Mouse (Mus musculus) heart, postnatal 4 days (tissue): ENCODE results near the gene Eif3j1. TPM values are rescaled to one million over a fixed set of nuclear protein-coding genes. Genes with fewer than 3 reads are reported as not detected.

Experiments
- DNase-seq: peaks from one replicate; pipeline ENCODE4 v3.0.0; 2021
- microRNA-seq, 2 experiments: library from miRNA; unstranded; fragments of <30 nt; microRNA quantifications; one replicate each; pipeline ENCODE4 v1.2.0; 2021 to 2022
- total RNA-seq, 2 experiments: library from RNA; stranded (reverse); gene quantifications; 2 replicates each; pipeline ENCODE4 v1.2.3; 2021

Gene Eif3j1
- total RNA-seq, 2 experiments from 2014 or later, result 21.1 to 21.9 TPM

DNA sequence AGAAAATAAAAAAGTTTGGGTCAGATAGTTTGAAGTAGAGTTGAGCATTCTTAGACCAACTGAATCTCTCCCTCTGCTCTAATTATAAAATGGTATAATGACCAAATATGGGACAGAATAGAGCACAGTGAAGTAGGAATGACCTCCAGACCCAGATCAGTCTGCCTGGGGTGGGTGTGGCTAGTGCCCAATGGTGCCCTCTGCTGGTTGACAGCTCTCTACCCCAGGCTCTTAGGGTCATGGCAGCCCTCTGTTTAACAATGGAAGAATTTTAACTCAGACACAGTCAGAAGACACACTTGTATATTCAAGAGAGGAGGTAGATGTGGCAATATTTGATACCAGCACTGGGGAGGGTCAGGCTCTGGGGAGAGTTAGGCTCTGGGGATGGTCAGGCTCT is 73.7 kb downstream of the Eif3j1 start:
- DNase-seq, result peak; percentile 17

Small RNA genes within 50 kb of the gene (microRNA-seq; reads per million reads assigned to microRNA genes)
- 0 reads per million in 2 experiments for gene Gm47314

Other genes with a start within 250 kb of the Eif3j1 start
- 100 to 1,000 TPM; 161 to 204 TPM for gene Frmd5, start 221.5 kb upstream of the Eif3j1 start, total RNA-seq
- gene Casc4, start 161.6 kb upstream of the Eif3j1 start, total RNA-seq, result 10 to 100 TPM; 28.7 to 30.0 TPM
- gene Ctdspl2, start 72.5 kb upstream of the Eif3j1 start, total RNA-seq, result 10 to 100 TPM; 35.4 to 37.7 TPM
- under 1 TPM; 0.18 to 0.29 TPM for gene Mageb3, start 72.5 kb upstream of the Eif3j1 start, total RNA-seq
- 10 to 100 TPM; 12.2 TPM for gene Spg11, start 89.8 kb downstream of the Eif3j1 start, total RNA-seq
- 100 to 1,000 TPM; 114 to 125 TPM for gene B2m, start 119.1 kb downstream of the Eif3j1 start, total RNA-seq
- gene Trim69, start 132.2 kb downstream of the Eif3j1 start, total RNA-seq, result not detected
- gene Patl2, start 157.6 kb downstream of the Eif3j1 start, total RNA-seq, result not detected
- not detected for gene Terb2, start 157.7 kb downstream of the Eif3j1 start, total RNA-seq
- gene Sord, start 206.2 kb downstream of the Eif3j1 start, total RNA-seq, result 10 to 100 TPM; 84.4 to 86.0 TPM